16 mouse cellular contexts compared by ENCODE assay signal in the genomic region with DNA sequence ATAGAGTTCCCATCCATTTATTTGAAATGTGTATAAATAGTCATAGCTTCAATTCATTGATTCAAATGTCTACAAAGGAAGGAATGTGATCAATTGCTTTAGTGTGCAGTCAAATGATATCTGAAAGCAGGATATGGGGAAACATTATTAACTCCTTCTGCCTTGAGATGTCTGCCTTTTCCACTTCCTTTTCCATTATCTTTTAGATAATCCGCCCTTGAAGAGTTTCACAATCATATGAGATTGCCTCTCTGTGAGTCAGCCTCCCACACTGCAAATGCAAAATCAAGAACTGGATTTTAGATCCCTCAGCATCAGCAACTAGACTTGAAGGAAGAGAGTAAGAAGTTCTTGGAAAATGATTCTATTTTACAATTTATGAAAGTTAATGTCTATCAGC.
"Had no signal": no experiment of that assay in that cellular context is flagged by ENCODE, and none has a peak within 500 bp of the region (broad histone marks: within the 10 kb centered on the region; RNA-seq: fewer than 3 reads in every experiment).

No protein-coding gene starts in this region.

- H3K4me3 ChIP-seq: intestine, embryonic 15.5 days; limb, embryonic 13.5 days; megakaryocyte, embryonic 14.5 days; midbrain, embryonic 13.5 days; neural tube, embryonic 12.5 days had no signal

- H3K27me3 ChIP-seq: intestine, embryonic 15.5 days; limb, embryonic 13.5 days; megakaryocyte, embryonic 14.5 days; midbrain, embryonic 13.5 days; neural tube, embryonic 12.5 days had no signal

- H3K4me2 ChIP-seq: intestine, embryonic 15.5 days; limb, embryonic 13.5 days; midbrain, embryonic 13.5 days; neural tube, embryonic 12.5 days had no signal

- DNase-seq: kidney, adult 18-20 months; kidney, postnatal 10 days; layer of hippocampus, adult 9-11 months; layer of hippocampus, postnatal 36 days; lung, adult 18-20 months; lung, postnatal 36 days; retina, postnatal 1 day; right cerebral cortex, postnatal 4 days; spleen, adult 18-20 months; thymus, adult 18-20 months; thymus, postnatal 14 days had no signal

- ATAC-seq: intestine, embryonic 15.5 days; midbrain, embryonic 13.5 days had no signal

- H3K36me3 ChIP-seq: intestine, embryonic 15.5 days; limb, embryonic 13.5 days; midbrain, embryonic 13.5 days; neural tube, embryonic 12.5 days had no signal
